Mouse (Mus musculus): ENCODE data around the gene Arl5a. TPM values are rescaled to one million over a fixed set of nuclear protein-coding genes. Genes with fewer than 3 reads are reported as not detected.

Arl5a gene
- polyA plus RNA-seq, 1 experiment from 2014 or later = 80.3 TPM

- Histone ChIP-seq H3K9me3 (ENCODE audit: control insufficient read depth, low read length) (no peaks in the 10 kb centered on the region), H3K27me3 (ENCODE audit: control insufficient read depth, insufficient read depth, low read length) (no peaks in the 10 kb centered on the region), H3K4me2 (ENCODE audit: low read depth) (no peak overlapping the region), H3K36me3 (ENCODE audit: control insufficient read depth, insufficient read depth, low read length) (no peaks in the 10 kb centered on the region), H3K4me3 (ENCODE audit: low read depth, low read length) (no peak overlapping the region), H3K4me1 (ENCODE audit: control insufficient read depth, insufficient read depth, low read length) (no peaks in the 10 kb centered on the region), H3K27ac (ENCODE audit: low read depth, low read length) (no peak overlapping the region), H3K9ac (ENCODE audit: low read length) (no peak overlapping the region)
- 67% methylated on average over 1 of the region's 1 CpGs for WGBS
- DNase-seq (ENCODE audit: low spot score) = no peak
- ATAC-seq (ENCODE audit: insufficient read depth, low FRiP score, low TSS enrichment) = no peak
These were observed 65.0 kb downstream of the Arl5a start for GRCm38 (mm10) chr2:52359722-52360121.

GRCm38 (mm10) chr2:52358156-52358555, 66.5 kb downstream of the Arl5a start:
- no peaks in the 10 kb centered on the region for H3K9me3 ChIP-seq (ENCODE audit: control insufficient read depth, low read length)
- no peak overlapping the region for H3K4me2 ChIP-seq (ENCODE audit: low read depth)
- no peak overlapping the region for H3K27ac ChIP-seq (ENCODE audit: low read depth, low read length)
- no peak for DNase-seq (ENCODE audit: low spot score)
- 83% methylated on average over 5 of the region's 5 CpGs for WGBS
- no peak overlapping the region for H3K9ac ChIP-seq (ENCODE audit: low read length)
- ATAC-seq (ENCODE audit: insufficient read depth, low FRiP score, low TSS enrichment) = no peak
- H3K27me3 ChIP-seq (ENCODE audit: control insufficient read depth, insufficient read depth, low read length) = no peaks in the 10 kb centered on the region
- H3K36me3 ChIP-seq (ENCODE audit: control insufficient read depth, insufficient read depth, low read length) = no peaks in the 10 kb centered on the region
- no peak overlapping the region for H3K4me3 ChIP-seq (ENCODE audit: low read depth, low read length)
- no peaks in the 10 kb centered on the region for H3K4me1 ChIP-seq (ENCODE audit: control insufficient read depth, insufficient read depth, low read length)

- 100% methylated on average over 1 of the region's 1 CpGs for WGBS
- Histone ChIP-seq H3K27ac (ENCODE audit: low read depth, low read length) (no peak overlapping the region), H3K4me3 (ENCODE audit: low read depth, low read length) (no peak overlapping the region), H3K9me3 (ENCODE audit: control insufficient read depth, low read length) (no peaks in the 10 kb centered on the region), H3K4me2 (ENCODE audit: low read depth) (no peak overlapping the region), H3K36me3 (ENCODE audit: control insufficient read depth, insufficient read depth, low read length) (no peaks in the 10 kb centered on the region), H3K4me1 (ENCODE audit: control insufficient read depth, insufficient read depth, low read length) (no peaks in the 10 kb centered on the region), H3K9ac (ENCODE audit: low read length) (no peak overlapping the region), H3K27me3 (ENCODE audit: control insufficient read depth, insufficient read depth, low read length) (no peaks in the 10 kb centered on the region)
- DNase-seq (ENCODE audit: low spot score) (no peak), ATAC-seq (ENCODE audit: insufficient read depth, low FRiP score, low TSS enrichment) (no peak)
These were observed 73.7 kb downstream of the Arl5a start for GRCm38 (mm10) chr2:52351029-52351428.

Other genes with a start within 250 kb of the Arl5a start
- gene Neb, start 46.4 kb downstream of the Arl5a start, polyA plus RNA-seq (2014; fragmentation: Nextera tagmentation; extraction: Ambion mirVana) = 16.7 and 19.7 TPM in 2 replicates